Mouse (Mus musculus) thymus, adult 18-20 months (tissue): ENCODE data around the gene Rnase11.

ENCODE experiments used
- DNase-seq, 2 experiments: peaks; one replicate each; pipeline ENCODE4 v3.0.0; 2022; ENCODE audit warnings: mixed read lengths in 2 of 2

Rnase11 gene

DNA sequence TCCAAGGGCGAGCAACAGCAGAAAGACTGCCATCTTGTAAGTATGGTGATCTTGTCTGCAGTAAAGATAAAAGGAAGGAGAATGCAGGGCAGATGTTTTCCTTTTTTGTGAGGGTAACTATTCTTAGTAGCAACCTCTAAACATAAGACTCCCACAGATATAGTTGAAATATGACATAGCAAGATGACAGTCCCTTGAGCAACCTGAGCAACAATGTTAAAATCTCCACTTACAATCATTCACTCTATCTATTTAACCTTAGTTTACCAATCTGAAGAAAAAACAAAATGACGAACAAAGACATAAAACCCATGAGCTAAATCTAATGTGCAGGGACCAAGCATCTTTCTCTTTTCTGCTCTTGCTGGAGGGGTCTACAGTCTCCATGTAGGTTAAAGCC lies at the start of gene Rnase11:
TSS of gene Rnase11 (minus strand) at position 101 of the 400 bp plus-strand sequence.
- DNase-seq: no peak

- no peak for DNase-seq
These were observed 49.0 kb upstream of the Rnase11 start for GRCm38 (mm10) chr14:51098921-51099320.

DNA sequence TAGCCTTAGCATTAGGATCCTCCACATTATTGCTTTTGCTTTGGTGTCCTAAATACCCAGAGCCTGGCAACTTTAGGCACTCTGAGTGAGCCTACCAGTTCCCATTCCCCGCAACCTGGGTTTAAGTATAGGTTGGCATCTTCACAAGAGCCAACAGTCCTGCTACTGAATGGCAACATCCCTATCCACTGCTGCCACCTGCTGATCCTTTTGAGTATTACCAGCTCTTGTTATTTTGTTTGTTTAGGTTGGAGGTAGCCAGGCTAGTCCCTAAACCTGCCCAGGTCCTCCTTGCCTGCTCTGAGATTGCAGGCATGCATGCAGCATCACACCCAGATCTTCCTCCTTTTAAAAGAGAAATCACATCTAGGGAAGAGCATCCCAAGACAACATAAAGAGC lies 48.3 kb upstream of the Rnase11 start:
- DNase-seq: peak; percentile 12 to 33

- no peak for DNase-seq
These were observed 46.0 kb upstream of the Rnase11 start for GRCm38 (mm10) chr14:51095736-51096524.

DNA sequence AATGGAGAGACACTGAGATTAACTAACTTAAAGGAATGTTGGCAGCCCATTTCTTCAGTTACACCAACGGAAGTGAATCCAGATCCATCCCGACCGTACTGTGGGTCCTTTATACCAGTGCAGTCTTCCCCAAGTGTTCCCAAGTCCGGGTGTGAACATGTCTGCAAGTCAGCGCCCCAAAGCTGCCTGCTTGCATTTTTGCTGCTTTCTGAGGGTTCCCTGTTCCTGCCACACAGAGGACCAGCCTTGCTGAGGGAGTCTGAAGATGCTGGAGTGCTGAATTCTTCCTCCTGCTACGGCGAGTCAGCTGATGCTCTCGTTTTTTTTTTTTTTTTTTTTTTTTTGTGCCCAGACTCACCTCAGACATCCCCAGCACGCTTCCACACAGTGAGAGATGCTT lies 45.0 kb upstream of the Rnase11 start:
- DNase-seq: no peak

DNA sequence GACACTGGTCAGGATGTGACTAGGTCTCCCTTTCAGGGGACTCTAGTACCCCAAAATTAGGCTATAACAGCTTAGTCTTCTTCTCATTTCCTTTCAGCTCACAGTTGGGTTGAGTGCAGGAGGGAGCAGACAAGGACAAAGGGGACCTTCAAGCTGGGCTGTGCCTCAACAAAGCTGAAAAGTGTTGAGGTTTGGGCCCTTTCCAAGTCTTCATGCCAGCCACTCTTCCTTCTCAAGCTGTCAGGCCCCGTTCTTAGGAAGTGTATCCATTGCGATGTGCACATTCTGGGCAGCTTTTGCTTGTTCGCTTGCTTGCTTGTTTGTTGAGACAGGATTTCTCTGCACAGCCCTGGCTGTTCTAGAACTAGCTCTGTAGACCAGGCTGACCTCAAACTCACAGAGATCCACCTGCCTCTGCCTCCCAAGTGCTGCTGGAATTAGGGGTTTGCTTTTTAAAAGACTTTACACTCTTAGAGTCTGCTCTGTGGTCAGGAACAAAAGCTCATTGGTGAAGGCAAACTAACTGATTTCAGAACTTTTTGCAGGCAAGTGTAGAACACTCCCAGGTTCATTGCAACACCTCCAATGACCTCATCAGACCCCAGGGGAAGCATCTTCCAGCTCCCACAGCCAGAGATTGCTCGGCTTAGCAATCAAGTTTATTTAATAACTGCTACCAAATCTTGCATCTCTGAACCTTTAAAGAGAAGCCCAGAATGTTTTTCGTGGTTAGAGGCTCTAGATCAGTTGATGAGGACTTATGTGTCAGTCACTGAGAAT lies 44.3 kb upstream of the Rnase11 start:
- DNase-seq: no peak

DNA sequence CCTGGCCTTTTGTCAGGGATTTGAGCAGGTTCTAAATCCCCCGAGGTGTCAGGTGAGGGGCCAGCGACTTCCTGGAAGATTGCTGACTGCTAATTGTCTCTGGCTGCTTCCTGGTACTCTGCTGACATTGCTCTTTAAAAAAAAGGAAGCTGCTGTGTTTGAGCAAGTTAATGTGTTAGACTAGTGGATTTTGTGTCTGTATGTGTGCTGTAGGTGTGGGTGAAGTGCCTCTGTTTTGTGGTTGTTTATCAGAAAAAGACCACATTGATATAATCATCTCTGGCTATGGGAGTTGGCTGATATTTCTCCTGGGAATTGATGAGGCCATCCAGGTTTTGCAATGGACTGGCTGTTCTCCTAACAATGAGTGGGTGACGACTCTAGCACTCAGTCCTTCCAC lies 43.5 kb upstream of the Rnase11 start:
- no peak for DNase-seq

DNA sequence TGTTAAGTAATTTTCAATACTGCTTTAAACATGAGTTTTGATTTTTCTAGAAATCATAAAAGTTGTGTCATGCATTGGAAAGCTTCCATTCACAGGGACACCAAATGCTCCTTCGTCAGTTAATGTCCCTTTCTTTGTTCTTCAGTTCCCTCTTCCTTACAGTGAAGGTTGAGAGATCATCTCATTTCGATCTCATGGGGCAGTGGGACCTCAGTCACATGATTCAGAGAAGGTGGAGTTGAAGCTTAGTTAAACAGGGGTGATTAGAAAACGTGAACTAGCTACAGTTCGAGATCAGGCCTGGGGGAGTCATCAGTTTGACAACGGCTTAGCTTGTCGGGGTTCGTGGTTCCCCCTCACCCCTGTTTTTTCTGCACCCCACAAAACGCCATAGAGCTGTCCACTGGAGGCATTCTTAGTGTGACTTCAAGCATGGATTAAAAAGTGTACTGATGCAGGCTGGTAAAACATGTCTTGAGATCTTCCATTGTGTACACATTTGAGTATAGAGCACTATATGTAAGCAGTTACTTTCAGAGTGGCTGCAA lies 42.2 kb upstream of the Rnase11 start:
- DNase-seq: no peak

DNA sequence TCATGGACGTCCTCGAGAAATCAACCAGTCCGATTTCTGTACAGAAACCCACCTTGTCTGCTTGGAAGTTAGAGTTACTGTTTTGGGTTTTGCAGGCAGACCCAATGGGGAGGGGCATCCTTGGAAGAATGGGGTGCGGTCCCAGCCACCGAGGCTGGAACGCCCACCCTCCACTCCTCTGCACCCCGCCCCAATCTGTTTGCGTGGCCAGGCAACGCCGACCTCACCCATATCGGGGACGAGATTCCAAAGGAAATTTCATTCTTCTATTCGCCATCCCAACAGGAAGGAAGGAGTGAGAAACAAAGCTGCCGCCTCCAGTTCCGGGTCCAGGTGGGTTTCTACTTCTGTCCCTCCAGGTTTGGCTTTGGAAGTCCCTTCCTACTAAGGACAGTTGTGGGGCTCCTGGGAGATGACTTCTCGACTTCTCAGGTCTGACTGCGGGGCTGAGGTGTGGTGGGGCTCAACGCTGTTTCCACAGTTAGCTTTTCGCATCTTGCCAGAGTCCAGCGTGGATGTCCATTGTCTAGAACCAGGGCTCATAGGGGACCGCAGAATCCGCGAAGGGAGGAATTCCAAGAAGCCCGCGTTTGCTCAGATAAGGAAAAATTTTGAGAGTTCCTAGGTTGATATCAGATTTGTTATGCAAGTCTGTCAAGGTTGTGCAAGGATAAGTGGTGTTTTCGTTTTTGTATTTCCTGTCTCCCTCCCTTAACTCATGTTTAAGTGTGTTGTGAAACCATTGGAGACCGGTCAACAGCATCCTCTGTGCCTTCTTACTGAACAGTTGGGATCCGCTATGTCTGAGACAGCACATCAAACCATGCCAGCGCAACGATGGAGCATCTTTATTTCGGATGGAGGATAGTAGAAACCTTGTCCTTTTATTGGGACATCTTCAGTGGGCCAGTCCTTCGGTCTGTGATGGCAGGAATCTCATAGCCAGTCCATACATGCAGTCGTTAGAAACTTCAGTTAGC lies 41.2 kb upstream of the Rnase11 start, which contains the start of the genes Rnase4 and Ang:
TSS of gene Rnase4 (plus strand) at position 157 of the 980 bp plus-strand sequence.
TSS of gene Ang (plus strand) at position 230 of the 980 bp plus-strand sequence.
- peak; percentile 25 to 38 for DNase-seq

- peak; percentile 60 to 74 for DNase-seq
These were observed 40.3 kb upstream of the Rnase11 start for GRCm38 (mm10) chr14:51090077-51090781.

DNA sequence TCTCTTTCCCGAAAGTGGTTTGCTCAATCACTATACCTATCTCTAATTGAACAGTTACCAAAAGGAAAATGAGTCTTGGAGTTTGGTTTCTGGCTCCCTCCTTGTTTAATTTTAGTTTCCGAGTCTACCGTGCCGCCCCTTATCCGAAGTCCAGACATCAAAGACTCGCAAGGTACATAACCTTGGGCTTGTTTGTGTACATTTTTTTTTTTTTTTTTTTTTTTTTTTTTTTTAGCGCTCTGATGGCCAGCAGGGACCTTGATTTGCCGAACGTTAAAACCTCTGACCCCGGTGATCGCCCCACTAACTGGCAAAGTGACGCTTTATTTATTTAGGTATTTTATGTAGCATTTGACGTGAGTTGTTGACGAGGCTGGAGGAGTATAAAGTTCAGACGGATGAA lies 39.7 kb upstream of the Rnase11 start:
- DNase-seq: no peak

- peak; percentile 87 to 94 for DNase-seq
These were observed 39.2 kb upstream of the Rnase11 start for GRCm38 (mm10) chr14:51088970-51089673.

DNA sequence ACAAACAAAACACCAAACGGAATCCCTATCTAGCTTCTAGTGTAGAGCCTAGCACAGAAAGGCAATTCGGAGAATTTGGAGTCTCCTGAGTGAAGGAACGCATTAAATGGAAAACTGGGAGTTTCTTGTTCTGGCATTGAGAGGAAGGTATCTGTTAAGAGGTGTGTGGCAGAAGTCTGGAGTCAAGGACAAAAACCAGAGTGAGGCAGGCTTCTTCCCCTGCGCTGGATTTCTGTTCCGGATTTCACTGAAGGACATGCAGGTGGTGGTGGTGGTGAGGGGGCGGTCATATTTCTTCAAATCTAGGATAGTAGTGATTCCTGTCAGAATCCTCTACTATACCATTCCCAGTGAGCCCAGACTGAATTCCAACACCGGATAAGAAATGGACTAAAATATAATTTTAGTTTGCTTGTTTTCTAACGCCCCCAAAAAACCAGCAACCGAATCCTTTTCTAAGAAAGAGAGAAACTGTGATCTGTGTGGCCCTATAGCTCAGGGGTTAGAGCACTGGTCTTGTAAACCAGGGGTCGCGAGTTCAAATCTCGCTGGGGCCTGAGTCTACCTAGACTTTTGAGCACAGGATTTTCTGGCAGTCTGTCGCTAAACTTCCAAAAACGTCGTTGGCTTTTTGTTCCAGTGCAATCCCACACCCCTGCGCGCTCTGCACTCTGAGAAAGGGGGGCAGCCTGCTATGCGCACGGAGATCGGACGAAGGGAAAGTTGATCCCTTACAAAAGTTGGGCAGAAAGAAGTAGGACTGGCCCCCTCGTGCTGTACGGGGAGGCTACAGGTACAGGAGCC lies 38.4 kb upstream of the Rnase11 start:
- peak; percentile 61 to 75 for DNase-seq

DNA sequence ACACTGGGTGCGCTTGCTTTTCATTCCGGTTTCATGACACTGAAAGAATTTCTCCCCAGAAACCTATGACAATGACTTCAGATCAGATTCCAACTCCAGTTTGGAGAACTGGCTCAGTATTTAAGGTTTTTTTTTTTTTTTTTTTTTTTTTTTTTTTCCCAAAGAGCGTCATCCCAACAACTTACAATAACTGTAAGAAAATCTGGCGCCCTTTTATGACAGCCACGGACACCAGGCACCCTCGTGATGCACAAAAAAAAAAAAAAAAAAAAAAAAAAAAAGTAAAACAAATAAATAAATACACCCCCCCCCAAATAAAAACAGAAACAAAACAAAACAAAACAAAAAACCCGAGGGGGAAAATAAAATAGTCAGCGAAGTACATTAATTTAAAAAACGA lies 37.8 kb upstream of the Rnase11 start:
- DNase-seq: no peak

- DNase-seq: no peak
These were observed 35.9 kb upstream of the Rnase11 start for GRCm38 (mm10) chr14:51085911-51086310.

- DNase-seq: no peak
These were observed 35.1 kb upstream of the Rnase11 start for GRCm38 (mm10) chr14:51085086-51085485.

GRCm38 (mm10) chr14:51083805-51084204 lies 33.8 kb upstream of the Rnase11 start:
- DNase-seq: no peak

DNA sequence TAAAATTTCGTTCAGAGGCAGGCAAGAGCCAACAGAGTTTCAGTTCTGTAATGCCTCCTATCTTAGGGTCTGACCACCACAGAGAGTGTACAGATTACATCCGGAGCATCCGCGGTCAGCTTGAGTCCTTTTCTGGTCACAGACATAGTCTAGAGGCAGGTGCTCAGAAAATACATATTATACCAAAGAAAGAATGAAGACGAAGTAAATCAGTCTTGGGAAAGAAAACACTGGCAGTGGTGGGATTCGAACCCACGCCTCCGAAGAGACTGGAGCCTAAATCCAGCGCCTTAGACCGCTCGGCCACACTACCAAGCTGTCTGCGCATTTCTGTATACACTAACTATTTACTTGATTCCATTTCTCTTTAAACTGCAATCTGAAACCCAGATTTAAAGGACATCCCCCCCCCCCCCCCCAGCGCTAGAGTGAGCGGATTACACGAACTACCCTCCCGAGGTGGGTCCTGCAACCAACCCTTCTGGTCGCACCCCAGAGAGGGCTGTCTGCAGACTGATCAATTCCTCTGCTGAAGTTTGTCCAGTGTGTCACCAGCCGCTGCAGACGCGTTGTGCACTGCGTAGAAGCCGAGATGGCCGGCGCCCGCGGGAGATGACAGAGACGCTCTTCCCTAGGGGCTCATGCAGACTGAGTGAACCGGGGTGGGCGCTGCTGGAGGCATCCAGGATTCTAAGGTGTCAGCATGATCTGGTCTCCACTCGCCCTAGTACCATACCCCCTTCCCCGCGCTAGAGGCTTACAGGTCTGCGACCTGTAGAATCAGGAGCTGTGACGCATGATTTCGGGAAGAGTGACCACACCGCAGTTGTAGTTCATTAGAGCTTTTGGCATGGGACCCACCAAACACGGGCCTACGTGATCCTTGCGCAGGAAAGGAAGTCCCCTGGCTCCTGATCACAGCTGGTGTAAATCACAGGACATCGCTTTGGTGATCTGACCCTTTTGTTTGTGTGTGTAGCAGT lies 32.9 kb upstream of the Rnase11 start:
- peak in 1 of 2 experiments; percentile 46 for DNase-seq

- no peak for DNase-seq
These were observed 31.1 kb upstream of the Rnase11 start for GRCm38 (mm10) chr14:51081035-51081434.
